Mouse (Mus musculus) CD4-positive naive resting alpha-beta T cell, adult 76 days (primary cell): ENCODE data around the gene Nsd2. TPM values are rescaled to one million over a fixed set of nuclear protein-coding genes. Genes with fewer than 3 reads are reported as not detected.

Source experiments
- total RNA-seq: library from RNA; stranded (reverse); gene quantifications from one replicate; pipeline ENCODE4 v1.2.4, GENCODE M21; 2023

The Nsd2 gene
- total RNA-seq: 15.4 TPM

GRCm38 (mm10) chr5:33819876-33820732 lies at the start of gene Nsd2:
Nsd2 (plus strand) TSS chr5:33820725.

GRCm38 (mm10) chr5:33782345-33782998 lies 38.1 kb upstream of the Nsd2 start, which contains the start of gene Letm1:
Letm1 (minus strand) TSS chr5:33782817.

GRCm38 (mm10) chr5:33936120-33936707 lies 115.7 kb downstream of the Nsd2 start, which contains the start of gene Nelfa:
Nelfa (minus strand) TSS chr5:33936413.

Other genes with a start within 250 kb of the Nsd2 start
- gene Fam53a, start 191.1 kb upstream of the Nsd2 start, total RNA-seq: 46.0 TPM
- 0.64 TPM for gene Gm9903, start 190.8 kb upstream of the Nsd2 start, total RNA-seq
- 66.6 TPM for gene Slbp, start 168.2 kb upstream of the Nsd2 start, total RNA-seq
- gene Tacc3, start 162.6 kb upstream of the Nsd2 start, total RNA-seq: 11.1 TPM
- 10.3 TPM for gene Tmem129, start 162.3 kb upstream of the Nsd2 start, total RNA-seq
- 0.53 TPM for gene Fgfr3, start 99.1 kb upstream of the Nsd2 start, total RNA-seq
- gene Letm1, start 37.9 kb upstream of the Nsd2 start, total RNA-seq: 83.7 TPM
- gene Nelfa, start 115.7 kb downstream of the Nsd2 start, total RNA-seq: 31.1 TPM
- not detected for gene Gm1673, start 162.7 kb downstream of the Nsd2 start, total RNA-seq
- 0.15 TPM for gene Nat8l, start 175.3 kb downstream of the Nsd2 start, total RNA-seq